Mouse (Mus musculus): ENCODE measurements around the gene Atf5. TPM values are rescaled to one million over a fixed set of nuclear protein-coding genes. Genes with fewer than 3 reads are reported as not detected.

Atf5 gene
- total and polyA plus RNA-seq, 3 experiments, result 60.2 to 73.6 (median 63.4) TPM

GRCm38 (mm10) chr7:44832763-44833162 is 16.3 kb upstream of the Atf5 start:
- H3K27ac ChIP-seq, result no peak overlapping the region
- no peak for DNase-seq
- H3K4me3 ChIP-seq, result no peak overlapping the region
- H3K27me3 ChIP-seq (ENCODE audit: control insufficient read depth, insufficient read depth, low read length), result no peaks in the 10 kb centered on the region
- TF ChIP-seq EP300 (IDR thresholded peaks at IDR 0.05; ENCODE audit: insufficient read depth, low read depth, low read length) (no peak), POLR2A (IDR thresholded peaks at IDR 0.05; ENCODE audit: insufficient read depth, low read depth, low read length) (no peak), CTCF (IDR thresholded peaks at IDR 0.05) (no peak)
- H3K4me1 ChIP-seq (ENCODE audit: control insufficient read depth, insufficient read depth, low read length), result peaks cover 8% of the 10 kb centered on the region
- no peaks in the 10 kb centered on the region for H3K36me3 ChIP-seq (ENCODE audit: control insufficient read depth, insufficient read depth, low read length)
- WGBS, result 62% methylated on average over 4 of the region's 4 CpGs
- intact Hi-C loops (cut with DNase I), result no loop called here
- H3K9ac ChIP-seq (ENCODE audit: low read depth, low read length), result no peak overlapping the region
- 0 out of 2 replicates have a peak, but pooled peaks cover under 1% of the 10 kb centered on the region for H3K79me2 ChIP-seq (replicated peaks; ENCODE audit: control insufficient read depth, insufficient read depth, low read length)

GRCm38 (mm10) chr7:44828706-44829105 is 12.2 kb upstream of the Atf5 start:
- Histone ChIP-seq H3K79me2 (replicated peaks; ENCODE audit: control insufficient read depth, insufficient read depth, low read length) (peaks cover 1% of the 10 kb centered on the region), H3K9ac (ENCODE audit: low read depth, low read length) (no peak overlapping the region), H3K27ac (no peak overlapping the region), H3K4me1 (ENCODE audit: control insufficient read depth, insufficient read depth, low read length) (peaks cover 5% of the 10 kb centered on the region; the same call in 1 of the 2 replicates), H3K27me3 (ENCODE audit: control insufficient read depth, insufficient read depth, low read length) (no peaks in the 10 kb centered on the region), H3K36me3 (ENCODE audit: control insufficient read depth, insufficient read depth, low read length) (no peaks in the 10 kb centered on the region), H3K4me3 (no peak overlapping the region)
- intact Hi-C loops (cut with DNase I), result no loop called here
- TF ChIP-seq POLR2A (IDR thresholded peaks at IDR 0.05; ENCODE audit: insufficient read depth, low read depth, low read length) (no peak), EP300 (IDR thresholded peaks at IDR 0.05; ENCODE audit: insufficient read depth, low read depth, low read length) (no peak), CTCF (IDR thresholded peaks at IDR 0.05) (no peak)
- no peak for DNase-seq
- WGBS, result 59% methylated on average over 5 of the region's 5 CpGs

- H3K36me3 ChIP-seq (ENCODE audit: control insufficient read depth, insufficient read depth, low read length), result no peaks in the 10 kb centered on the region
- H3K79me2 ChIP-seq (replicated peaks; ENCODE audit: control insufficient read depth, insufficient read depth, low read length), result peaks cover 1% of the 10 kb centered on the region
- H3K4me3 ChIP-seq, result no peak overlapping the region
- H3K9ac ChIP-seq (ENCODE audit: low read depth, low read length), result no peak overlapping the region
- H3K27me3 ChIP-seq (ENCODE audit: control insufficient read depth, insufficient read depth, low read length), result no peaks in the 10 kb centered on the region
- 77% methylated on average over 3 of the region's 3 CpGs for WGBS
- peaks cover 5% of the 10 kb centered on the region; the same call in 1 of the 2 replicates for H3K4me1 ChIP-seq (ENCODE audit: control insufficient read depth, insufficient read depth, low read length)
- TF ChIP-seq CTCF (IDR thresholded peaks at IDR 0.05), result no peak
- TF ChIP-seq EP300 (IDR thresholded peaks at IDR 0.05; ENCODE audit: insufficient read depth, low read depth, low read length), result no peak
- TF ChIP-seq POLR2A (IDR thresholded peaks at IDR 0.05; ENCODE audit: insufficient read depth, low read depth, low read length), result no peak
- intact Hi-C loops (cut with DNase I), result no loop called here
- H3K27ac ChIP-seq, result no peak overlapping the region
- no peak for DNase-seq
These were observed 10.3 kb upstream of the Atf5 start for GRCm38 (mm10) chr7:44826771-44827170.

- Histone ChIP-seq H3K4me1 (ENCODE audit: control insufficient read depth, insufficient read depth, low read length) (peaks cover 10% of the 10 kb centered on the region), H3K9ac (ENCODE audit: low read depth, low read length) (no peak overlapping the region), H3K36me3 (ENCODE audit: control insufficient read depth, insufficient read depth, low read length) (peaks cover 2% of the 10 kb centered on the region; the same call in 1 of the 2 replicates), H3K27ac (no peak overlapping the region), H3K79me2 (replicated peaks; ENCODE audit: control insufficient read depth, insufficient read depth, low read length) (peaks cover 3% of the 10 kb centered on the region), H3K4me3 (no peak overlapping the region), H3K27me3 (ENCODE audit: control insufficient read depth, insufficient read depth, low read length) (no peaks in the 10 kb centered on the region)
- DNase-seq, result peak; percentile 78 to 81
- 13% methylated on average over 3 of the region's 3 CpGs for WGBS
- TF ChIP-seq EP300 (IDR thresholded peaks at IDR 0.05; ENCODE audit: insufficient read depth, low read depth, low read length) (peak; percentile 75; the same call in 1 of the 2 replicates), POLR2A (IDR thresholded peaks at IDR 0.05; ENCODE audit: insufficient read depth, low read depth, low read length) (no peak), CTCF (IDR thresholded peaks at IDR 0.05) (no peak; the same call in none of the 2 replicates)
- intact Hi-C loops (cut with DNase I), result loop anchor here (1.0 to 5.0 kb wide), 3 partner anchors 76 to 173 kb away; partner anchors contain the start of gene Vrk3
These were observed 8.4 kb upstream of the Atf5 start for GRCm38 (mm10) chr7:44824872-44825271.

GRCm38 (mm10) chr7:44823409-44823808 is 7.0 kb upstream of the Atf5 start:
- Histone ChIP-seq H3K27ac (no peak overlapping the region), H3K79me2 (replicated peaks; ENCODE audit: control insufficient read depth, insufficient read depth, low read length) (peaks cover 5% of the 10 kb centered on the region), H3K4me3 (no peak overlapping the region), H3K36me3 (ENCODE audit: control insufficient read depth, insufficient read depth, low read length) (peaks cover 3% of the 10 kb centered on the region; the same call in 1 of the 2 replicates), H3K27me3 (ENCODE audit: control insufficient read depth, insufficient read depth, low read length) (no peaks in the 10 kb centered on the region), H3K4me1 (ENCODE audit: control insufficient read depth, insufficient read depth, low read length) (peaks cover 15% of the 10 kb centered on the region), H3K9ac (ENCODE audit: low read depth, low read length) (no peak overlapping the region)
- intact Hi-C loops (cut with DNase I), result loop anchor here (5.0 kb wide), 1 partner anchor 171 kb away; no protein-coding TSS in a partner anchor
- TF ChIP-seq POLR2A (IDR thresholded peaks at IDR 0.05; ENCODE audit: insufficient read depth, low read depth, low read length), result no peak
- no peak for TF ChIP-seq EP300 (IDR thresholded peaks at IDR 0.05; ENCODE audit: insufficient read depth, low read depth, low read length)
- TF ChIP-seq CTCF (IDR thresholded peaks at IDR 0.05), result peak; percentile 23; the same call in 1 of the 2 replicates
- peak in 1 of 2 experiments; percentile 12 for DNase-seq
- WGBS, result 31% methylated on average over 7 of the region's 7 CpGs

- no peak overlapping the region for H3K4me3 ChIP-seq
- no peaks in the 10 kb centered on the region for H3K27me3 ChIP-seq (ENCODE audit: control insufficient read depth, insufficient read depth, low read length)
- peak; percentile 2 to 14 for DNase-seq
- H3K79me2 ChIP-seq (replicated peaks; ENCODE audit: control insufficient read depth, insufficient read depth, low read length), result peaks cover 3% of the 10 kb centered on the region
- H3K4me1 ChIP-seq (ENCODE audit: control insufficient read depth, insufficient read depth, low read length), result peaks cover 22% of the 10 kb centered on the region
- TF ChIP-seq EP300 (IDR thresholded peaks at IDR 0.05; ENCODE audit: insufficient read depth, low read depth, low read length) (no peak), CTCF (IDR thresholded peaks at IDR 0.05) (peak; percentile 39), POLR2A (IDR thresholded peaks at IDR 0.05; ENCODE audit: insufficient read depth, low read depth, low read length) (no peak)
- 79% methylated on average over 7 of the region's 7 CpGs for WGBS
- intact Hi-C loops (cut with DNase I), result loop anchor here (5.0 kb wide), 1 partner anchor 170 kb away; no protein-coding TSS in a partner anchor
- no peak overlapping the region for H3K27ac ChIP-seq
- H3K9ac ChIP-seq (ENCODE audit: low read depth, low read length), result no peak overlapping the region
- H3K36me3 ChIP-seq (ENCODE audit: control insufficient read depth, insufficient read depth, low read length), result peaks cover 14% of the 10 kb centered on the region
These were observed 5.4 kb upstream of the Atf5 start for GRCm38 (mm10) chr7:44821666-44822448.

All from heart, adult 2 months (tissue).